Mouse (Mus musculus): ENCODE measurements at regions not wholly inside any gene's neighbourhood (a gene's known extent, or its start where the extent isn't known, plus 50 kb on each side); places are given as distances from the start of the nearest gene placed in this dataset.

DNA sequence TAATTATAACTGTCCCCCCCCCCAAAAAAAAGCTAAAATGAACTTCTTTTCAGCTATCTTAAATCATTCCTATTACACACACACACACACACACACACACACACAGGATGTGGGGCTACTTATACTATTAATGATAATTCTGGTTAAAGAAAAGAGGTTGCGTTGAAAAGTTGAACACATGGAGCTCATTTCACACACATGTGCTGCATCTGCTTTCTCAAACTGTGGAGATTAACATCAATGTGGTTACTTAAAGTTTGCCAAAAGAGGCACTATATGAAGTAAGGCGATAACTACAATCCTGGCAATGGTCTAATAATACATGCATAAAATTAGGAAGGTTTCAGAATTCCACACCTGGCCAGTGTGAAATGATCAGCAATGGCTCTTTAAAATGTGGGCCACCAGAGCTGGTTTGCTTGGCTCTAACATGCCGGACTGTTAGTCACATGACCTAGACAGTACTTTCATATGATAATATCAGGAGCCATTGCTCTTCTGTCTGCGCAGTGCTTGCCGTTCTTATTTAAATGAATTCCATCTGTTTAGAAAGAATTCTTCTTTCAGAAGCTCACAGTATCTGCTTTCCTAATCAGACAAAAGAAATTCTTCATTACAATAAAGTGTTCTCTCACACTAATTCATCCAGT is 598.4 kb upstream of the Fam92a start:
- no peak for DNase-seq (ENCODE audit: low spot score in 2 of 2)

GRCm38 (mm10) chr4:12769092-12769491 is 597.3 kb upstream of the Fam92a start:
- no peak for DNase-seq (ENCODE audit: low spot score in 2 of 2)

DNA sequence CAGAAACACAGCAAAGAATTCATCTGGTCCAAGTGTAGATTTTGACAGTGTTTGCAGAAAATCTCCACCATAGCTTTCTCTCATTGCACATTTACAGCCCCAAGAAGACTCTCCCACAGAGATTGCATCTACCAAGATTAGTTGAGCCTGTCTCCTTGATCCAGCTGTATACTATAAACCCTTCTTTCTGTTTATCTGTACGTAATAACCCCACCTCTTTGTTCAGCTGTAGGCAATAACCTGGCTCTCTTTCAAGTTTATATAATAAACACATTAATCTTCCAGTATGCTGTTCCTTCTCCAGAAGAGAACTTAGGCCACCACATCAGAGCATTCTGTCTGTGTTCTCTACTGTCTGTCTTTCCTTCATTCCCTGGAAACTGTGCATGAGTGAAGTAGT is 594.9 kb upstream of the Fam92a start:
- no peak for DNase-seq (ENCODE audit: low spot score in 2 of 2)

DNA sequence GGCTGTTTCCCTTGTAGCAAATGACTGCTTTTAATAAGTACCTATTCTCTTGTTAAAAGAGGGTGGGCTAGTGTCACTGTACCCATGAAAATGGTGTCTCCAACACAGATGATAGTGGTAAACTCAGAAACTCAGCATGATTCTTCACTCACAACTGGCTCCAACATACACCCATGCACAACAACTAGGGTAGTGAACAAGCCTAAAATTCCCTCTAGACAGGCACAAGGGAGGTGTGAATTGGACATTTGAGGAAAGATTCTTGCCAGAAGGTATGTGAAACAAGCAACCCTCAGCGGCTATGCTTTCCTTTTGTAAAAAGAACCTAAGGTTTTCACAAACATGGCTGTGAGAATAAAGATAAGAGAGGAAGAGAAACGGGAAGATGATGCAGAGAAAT is 579.0 kb upstream of the Fam92a start:
- no peak for DNase-seq (ENCODE audit: low spot score in 2 of 2)

DNA sequence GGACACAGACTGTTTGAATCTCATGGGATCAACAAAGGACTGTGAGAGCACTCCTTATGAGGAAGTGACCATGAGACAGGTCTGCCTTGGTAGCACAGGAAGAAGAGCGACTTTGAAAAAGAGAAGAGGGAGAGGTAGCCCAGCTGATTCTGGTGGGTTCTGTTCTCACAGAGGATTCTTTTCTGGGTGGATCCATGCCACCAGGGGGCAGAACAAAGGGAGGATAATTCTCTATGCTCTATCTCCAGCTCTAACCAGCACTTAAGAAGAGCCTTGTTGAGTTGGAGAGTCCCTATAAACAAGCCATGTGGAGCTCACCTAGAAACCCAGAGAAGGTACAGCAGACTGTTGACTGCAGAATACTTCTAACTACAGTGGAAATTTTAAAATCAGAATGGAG is 578.1 kb upstream of the Fam92a start:
- no peak for DNase-seq (ENCODE audit: low spot score in 2 of 2)

- no peak for DNase-seq (ENCODE audit: low spot score in 2 of 2)
These were observed 572.0 kb upstream of the Fam92a start for GRCm38 (mm10) chr4:12743714-12744327.

DNA sequence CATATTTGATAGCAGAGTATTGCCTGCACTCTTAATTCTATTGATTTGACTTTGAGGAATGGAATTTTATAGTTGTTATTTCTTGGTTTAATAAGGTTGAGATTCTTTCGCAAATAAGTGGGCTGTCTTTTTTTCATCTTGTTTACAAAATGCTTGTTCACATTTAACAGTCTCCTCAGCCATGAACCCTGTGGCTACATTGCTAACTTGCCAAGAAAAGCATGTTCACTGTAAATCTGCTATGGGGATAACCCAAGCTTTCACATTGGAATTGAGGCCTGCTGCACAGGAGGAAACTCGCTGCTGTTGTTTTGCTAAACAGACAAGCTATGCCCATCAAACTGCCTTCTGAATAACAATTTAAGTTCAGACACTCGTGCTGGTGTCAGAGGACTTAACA is 564.6 kb upstream of the Fam92a start:
- DNase-seq (ENCODE audit: low spot score in 2 of 2) = no peak

DNA sequence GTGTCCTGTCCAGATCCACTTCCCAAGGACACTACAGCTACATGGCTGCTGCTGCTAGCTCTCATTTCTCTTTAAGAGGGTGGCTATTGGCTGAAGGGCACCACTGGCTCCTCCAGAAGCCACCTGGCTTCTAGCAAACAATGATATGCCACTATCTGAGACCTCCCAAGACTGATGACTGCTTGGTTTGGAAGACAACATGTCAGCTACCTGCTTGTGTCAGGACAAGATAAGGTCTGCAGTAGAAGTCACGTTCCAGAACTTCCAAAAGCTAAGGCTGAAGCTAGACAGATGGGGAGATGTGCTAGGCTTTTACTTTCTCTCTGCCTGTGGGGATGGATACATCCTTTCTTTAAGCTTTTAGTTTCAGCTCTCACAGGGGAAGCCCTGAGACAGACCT is 528.4 kb upstream of the Fam92a start:
- DNase-seq (ENCODE audit: low spot score in 2 of 2) = no peak

DNA sequence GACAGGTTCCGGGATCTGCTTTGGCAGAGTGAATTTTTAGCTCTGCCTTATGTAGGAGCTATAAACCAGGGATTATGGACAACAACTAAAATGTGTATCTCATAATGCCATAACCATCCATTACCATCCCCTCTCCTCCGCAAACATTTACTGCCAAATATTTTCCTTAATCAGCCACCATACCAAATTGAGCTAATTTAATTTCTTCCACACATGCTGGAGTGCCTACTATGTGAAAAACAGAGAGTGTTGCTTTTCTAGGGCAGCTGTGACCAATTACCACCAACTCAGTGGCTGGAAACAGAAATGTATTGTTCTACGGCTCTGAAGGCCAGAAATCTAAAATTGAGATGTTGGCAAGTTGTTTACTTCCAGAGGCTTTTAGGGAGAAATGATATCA is 506.0 kb upstream of the Fam92a start:
- no peak for DNase-seq (ENCODE audit: low spot score in 2 of 2)

GRCm38 (mm10) chr4:12671399-12671798 is 499.6 kb upstream of the Fam92a start:
- no peak for DNase-seq (ENCODE audit: low spot score in 2 of 2)

GRCm38 (mm10) chr4:12663176-12663575 is 491.4 kb upstream of the Fam92a start:
- DNase-seq (ENCODE audit: low spot score in 2 of 2) = no peak

- no peak for DNase-seq (ENCODE audit: low spot score in 2 of 2)
These were observed 490.9 kb upstream of the Fam92a start for GRCm38 (mm10) chr4:12662683-12663082.

DNA sequence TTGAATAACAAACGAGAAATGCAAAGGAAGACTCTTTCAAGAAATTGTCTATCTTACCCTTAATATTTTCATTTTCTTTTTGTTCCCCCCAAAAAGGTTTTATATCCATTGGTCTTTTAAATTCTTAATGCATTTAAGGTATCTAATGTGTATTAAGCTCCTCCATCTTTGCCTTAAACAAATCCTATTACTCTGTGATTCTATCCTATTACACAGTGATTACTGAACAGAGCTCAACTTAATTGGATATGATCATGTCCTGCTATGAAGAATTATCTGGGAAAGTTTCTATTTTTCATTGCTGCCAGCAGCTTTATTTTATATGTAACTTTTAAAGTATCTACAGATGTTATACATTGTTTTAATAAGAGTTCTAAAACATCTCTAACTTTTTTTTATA is 487.3 kb upstream of the Fam92a start:
- no peak for DNase-seq (ENCODE audit: low spot score in 2 of 2)

GRCm38 (mm10) chr4:12658594-12658993 is 486.8 kb upstream of the Fam92a start:
- no peak for DNase-seq (ENCODE audit: low spot score in 2 of 2)

DNA sequence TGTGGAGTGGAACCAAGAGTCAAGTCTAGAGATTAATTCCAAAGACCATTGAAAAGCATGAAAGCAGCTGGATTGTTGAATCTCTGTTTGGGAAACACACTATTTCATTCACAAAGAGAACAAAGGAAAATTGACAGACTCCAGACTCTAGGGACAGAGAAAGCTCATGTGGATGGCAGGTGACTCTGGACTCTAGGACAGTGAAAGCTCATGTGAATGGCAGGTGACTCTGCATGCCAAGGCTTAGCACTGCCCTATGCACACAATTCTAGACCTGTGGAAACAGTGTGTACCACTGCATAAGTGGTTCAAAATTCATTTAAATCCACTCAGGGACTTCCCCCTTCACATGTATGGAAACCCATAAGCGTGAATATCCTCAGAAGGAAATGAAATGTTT is 486.0 kb upstream of the Fam92a start:
- no peak for DNase-seq (ENCODE audit: low spot score in 2 of 2)

- no peak for DNase-seq (ENCODE audit: low spot score in 2 of 2)
These were observed 485.2 kb upstream of the Fam92a start for GRCm38 (mm10) chr4:12656924-12657603.

GRCm38 (mm10) chr4:12655457-12656228 is 483.8 kb upstream of the Fam92a start:
- DNase-seq (ENCODE audit: low spot score in 2 of 2) = peak; percentile 7 to 28

- no peak for DNase-seq (ENCODE audit: low spot score in 2 of 2)
These were observed 483.0 kb upstream of the Fam92a start for GRCm38 (mm10) chr4:12654568-12655456.

DNA sequence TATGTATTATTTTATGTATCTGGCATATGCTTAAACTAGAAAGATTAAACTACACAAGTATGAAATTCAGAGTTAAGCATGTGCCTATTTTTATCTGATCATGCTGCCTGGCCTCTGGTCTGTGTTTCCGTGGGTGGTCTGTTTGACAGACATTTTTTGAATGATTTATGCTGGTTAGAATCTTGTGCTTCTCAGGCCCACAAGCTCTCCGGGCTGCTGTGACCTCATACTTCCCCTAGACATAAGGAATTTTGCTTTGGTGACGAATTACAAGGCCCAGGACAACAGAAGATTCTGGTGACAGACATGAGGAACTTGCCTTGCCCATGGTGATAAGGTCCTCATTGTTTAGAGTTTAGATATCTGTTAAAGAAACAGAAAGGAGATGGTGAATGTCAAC is 475.9 kb upstream of the Fam92a start:
- no peak for DNase-seq (ENCODE audit: low spot score in 2 of 2)

GRCm38 (mm10) chr4:12642525-12642928 is 470.7 kb upstream of the Fam92a start:
- DNase-seq (ENCODE audit: low spot score in 2 of 2) = no peak

- DNase-seq (ENCODE audit: low spot score in 2 of 2) = no peak
These were observed 457.6 kb upstream of the Fam92a start for GRCm38 (mm10) chr4:12629375-12629821.
